Mouse (Mus musculus): Measurements from ENCODE around the gene Ptcd2. TPM values are rescaled to one million over a fixed set of nuclear protein-coding genes. Genes with fewer than 3 reads are reported as not detected.

Ptcd2 gene
- polyA plus RNA-seq (2012; rRNA removed) = 9.3 and 10.8 TPM in 2 replicates

DNA sequence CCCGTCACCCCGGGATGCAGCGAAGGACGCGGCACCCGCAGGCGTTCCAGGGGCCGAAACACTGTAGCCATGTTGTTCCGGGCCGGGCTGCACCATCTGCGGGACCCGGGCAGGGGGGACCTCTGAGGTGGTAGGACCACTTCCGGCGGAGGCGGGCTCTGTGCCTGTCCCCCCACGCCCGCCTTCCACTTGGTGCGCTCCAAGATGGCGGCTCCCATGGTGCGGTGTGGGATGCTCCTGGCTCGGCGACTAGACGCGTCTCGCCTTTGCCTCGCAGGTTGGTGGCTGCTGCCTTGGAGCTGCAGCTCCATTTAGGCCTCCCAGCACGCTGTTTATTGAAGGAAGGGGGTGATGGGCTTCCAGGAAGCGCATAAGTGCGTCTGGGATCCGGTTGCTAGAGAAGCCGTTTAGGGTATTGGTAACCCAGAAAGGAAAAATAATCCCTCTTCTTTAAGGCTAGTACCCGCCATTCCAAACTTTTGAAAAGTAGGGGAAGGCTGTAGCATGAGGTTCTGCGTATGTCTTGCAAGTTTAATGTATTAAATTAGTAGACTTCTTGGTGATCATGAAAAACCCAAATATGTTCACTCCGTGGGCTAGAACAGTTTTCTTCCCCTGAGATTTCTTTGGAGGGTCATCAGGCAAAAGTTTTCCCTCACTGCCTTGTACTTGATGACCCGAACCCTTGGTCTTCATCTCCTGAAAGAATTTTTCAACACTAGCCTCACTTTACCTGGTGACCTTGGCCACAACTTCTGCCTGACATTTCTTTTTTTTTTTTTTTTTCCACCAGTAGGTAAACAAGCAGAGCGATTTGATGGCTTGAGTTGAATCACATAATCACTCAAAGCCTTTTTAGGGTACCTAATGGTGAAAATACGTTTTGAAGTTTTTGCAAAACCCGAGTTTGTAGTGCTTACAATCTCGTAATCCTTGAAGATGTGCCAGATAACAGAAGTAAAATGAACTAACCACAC lies at the start of gene Ptcd2, which contains the start of gene Mrps27:
TSS of gene Ptcd2 (minus strand) at position 107 of the 977 bp plus-strand sequence.
TSS of gene Mrps27 (plus strand) at position 188 of the 977 bp plus-strand sequence.
- 1% methylated on average over 39 of the region's 39 CpGs for WGBS
- peaks cover 4% of the 10 kb centered on the region; the same call in 1 of the 2 replicates for H3K4me1 ChIP-seq (ENCODE audit: control insufficient read depth, insufficient read depth, low read length)
- DNase-seq = peak; percentile 96
- TF ChIP-seq POLR2A (IDR thresholded peaks at IDR 0.05; ENCODE audit: borderline replicate concordance, extremely low read depth, low read depth, low read length) (peak; percentile 80; the same call in 1 of the 2 replicates), CTCF (IDR thresholded peaks at IDR 0.05; ENCODE audit: insufficient read depth, low read length) (no peak)
- H3K4me3 ChIP-seq (replicated peaks; ENCODE audit: extremely low read depth, low read depth, low read length) = peak within 1 kb of the TSS; percentile 97

DNA sequence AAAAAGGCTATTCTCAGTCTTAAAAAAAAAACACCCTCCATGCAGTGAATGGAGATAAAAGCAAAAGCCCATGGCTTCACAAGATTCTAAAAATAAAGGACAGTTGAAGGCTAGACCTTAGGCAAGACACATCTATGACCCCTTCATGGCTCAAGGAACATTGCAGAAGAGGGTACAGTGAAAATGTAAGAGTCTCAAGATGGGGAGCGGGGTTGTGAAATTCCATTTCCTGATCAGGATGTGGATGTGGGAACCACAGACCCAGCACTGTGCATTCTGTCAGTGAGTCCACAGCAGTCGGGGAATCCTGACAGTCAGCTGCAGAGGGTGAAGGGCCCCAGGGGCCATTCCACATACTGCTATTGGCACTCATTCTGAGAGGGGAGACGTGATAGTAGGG lies 48.6 kb upstream of the Ptcd2 start:
- Histone ChIP-seq H3K4me1 (ENCODE audit: control insufficient read depth, insufficient read depth, low read length) (peaks cover 1% of the 10 kb centered on the region), H3K4me3 (replicated peaks; ENCODE audit: extremely low read depth, low read depth, low read length) (no peak overlapping the region)
- DNase-seq = no peak
- WGBS = 83% methylated on average over 3 of the region's 3 CpGs
- TF ChIP-seq POLR2A (IDR thresholded peaks at IDR 0.05; ENCODE audit: borderline replicate concordance, extremely low read depth, low read depth, low read length) = no peak
- no peak for TF ChIP-seq CTCF (IDR thresholded peaks at IDR 0.05; ENCODE audit: insufficient read depth, low read length)

- no peaks in the 10 kb centered on the region; the same call in 1 of the 2 replicates for H3K4me1 ChIP-seq (ENCODE audit: control insufficient read depth, insufficient read depth, low read length)
- TF ChIP-seq POLR2A (IDR thresholded peaks at IDR 0.05; ENCODE audit: borderline replicate concordance, extremely low read depth, low read depth, low read length) (no peak), CTCF (IDR thresholded peaks at IDR 0.05; ENCODE audit: insufficient read depth, low read length) (no peak)
- 51% methylated on average over 3 of the region's 3 CpGs for WGBS
- H3K4me3 ChIP-seq (replicated peaks; ENCODE audit: extremely low read depth, low read depth, low read length) = no peak overlapping the region
- DNase-seq = no peak
Measured at GRCm38 (mm10) chr13:99391417-99391816, 46.9 kb upstream of the Ptcd2 start.

GRCm38 (mm10) chr13:99387901-99388811 lies 43.7 kb upstream of the Ptcd2 start:
- Histone ChIP-seq H3K4me3 (replicated peaks; ENCODE audit: extremely low read depth, low read depth, low read length) (no peak overlapping the region), H3K4me1 (ENCODE audit: control insufficient read depth, insufficient read depth, low read length) (peaks cover 5% of the 10 kb centered on the region)
- TF ChIP-seq CTCF (IDR thresholded peaks at IDR 0.05; ENCODE audit: insufficient read depth, low read length) = no peak
- TF ChIP-seq POLR2A (IDR thresholded peaks at IDR 0.05; ENCODE audit: borderline replicate concordance, extremely low read depth, low read depth, low read length) = no peak
- whole genome bisulfite sequencing = 61% methylated on average over 7 of the region's 7 CpGs
- no peak for DNase-seq

DNA sequence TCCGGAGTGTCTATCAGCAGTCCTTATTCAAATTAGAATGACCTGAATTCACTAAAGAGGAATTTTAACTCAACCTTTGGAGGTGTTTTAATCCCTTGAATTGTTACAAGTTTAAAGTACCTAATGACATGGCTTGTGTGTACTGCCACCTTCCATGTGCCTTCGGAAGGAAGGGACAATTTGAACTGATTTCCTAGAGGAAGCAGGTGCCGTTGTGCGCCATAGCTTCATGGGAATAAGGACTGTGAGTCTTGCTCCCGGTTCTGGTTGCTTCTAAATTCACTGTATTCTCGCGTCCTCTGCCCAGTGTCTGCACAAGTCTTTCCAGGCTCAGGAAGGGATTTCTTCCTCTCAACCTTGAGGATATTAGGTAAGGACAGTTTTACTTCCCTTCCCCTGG lies 41.8 kb upstream of the Ptcd2 start:
- DNase-seq = no peak
- TF ChIP-seq CTCF (IDR thresholded peaks at IDR 0.05; ENCODE audit: insufficient read depth, low read length) = no peak
- TF ChIP-seq POLR2A (IDR thresholded peaks at IDR 0.05; ENCODE audit: borderline replicate concordance, extremely low read depth, low read depth, low read length) = no peak
- Histone ChIP-seq H3K4me3 (replicated peaks; ENCODE audit: extremely low read depth, low read depth, low read length) (no peak overlapping the region), H3K4me1 (ENCODE audit: control insufficient read depth, insufficient read depth, low read length) (peaks cover 5% of the 10 kb centered on the region)
- 70% methylated on average over 7 of the region's 7 CpGs for WGBS

DNA sequence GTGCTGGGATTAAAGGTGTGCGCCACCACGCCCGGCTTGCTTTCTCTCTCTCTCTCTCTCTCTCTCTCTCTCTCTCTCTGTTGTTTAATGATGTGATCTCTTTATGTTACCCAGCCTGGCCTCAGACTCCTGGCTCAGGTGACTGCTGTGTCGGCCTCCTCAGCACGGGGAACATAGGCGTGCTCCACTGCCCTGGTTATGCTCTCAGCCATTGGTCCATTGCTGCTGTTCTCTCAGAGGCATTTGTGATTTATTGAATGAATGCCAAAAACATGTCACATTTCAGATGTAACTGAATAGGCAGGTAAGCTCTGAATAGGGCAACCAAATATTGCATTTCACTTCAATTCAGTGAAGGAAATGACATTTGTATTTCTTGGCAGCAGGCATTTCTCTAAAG lies 41.4 kb upstream of the Ptcd2 start:
- 89% methylated on average over 6 of the region's 6 CpGs for WGBS
- TF ChIP-seq POLR2A (IDR thresholded peaks at IDR 0.05; ENCODE audit: borderline replicate concordance, extremely low read depth, low read depth, low read length) (no peak), CTCF (IDR thresholded peaks at IDR 0.05; ENCODE audit: insufficient read depth, low read length) (no peak)
- Histone ChIP-seq H3K4me1 (ENCODE audit: control insufficient read depth, insufficient read depth, low read length) (peaks cover 5% of the 10 kb centered on the region), H3K4me3 (replicated peaks; ENCODE audit: extremely low read depth, low read depth, low read length) (no peak overlapping the region)
- no peak for DNase-seq

- DNase-seq = no peak
- Histone ChIP-seq H3K4me3 (replicated peaks; ENCODE audit: extremely low read depth, low read depth, low read length) (no peak overlapping the region), H3K4me1 (ENCODE audit: control insufficient read depth, insufficient read depth, low read length) (peaks cover 5% of the 10 kb centered on the region)
- 55% methylated on average over 7 of the region's 7 CpGs for WGBS
- TF ChIP-seq POLR2A (IDR thresholded peaks at IDR 0.05; ENCODE audit: borderline replicate concordance, extremely low read depth, low read depth, low read length) = no peak
- TF ChIP-seq CTCF (IDR thresholded peaks at IDR 0.05; ENCODE audit: insufficient read depth, low read length) = no peak
Measured at GRCm38 (mm10) chr13:99384555-99385203, 40.2 kb upstream of the Ptcd2 start.

- Histone ChIP-seq H3K4me1 (ENCODE audit: control insufficient read depth, insufficient read depth, low read length) (peaks cover 5% of the 10 kb centered on the region), H3K4me3 (replicated peaks; ENCODE audit: extremely low read depth, low read depth, low read length) (no peak overlapping the region)
- DNase-seq = no peak
- no peak for TF ChIP-seq CTCF (IDR thresholded peaks at IDR 0.05; ENCODE audit: insufficient read depth, low read length)
- no peak for TF ChIP-seq POLR2A (IDR thresholded peaks at IDR 0.05; ENCODE audit: borderline replicate concordance, extremely low read depth, low read depth, low read length)
- WGBS = 56% methylated on average over 6 of the region's 6 CpGs
Measured at GRCm38 (mm10) chr13:99382373-99382772, 37.9 kb upstream of the Ptcd2 start.

Measured in lung, adult 2 months (tissue).